Comparison of ENCODE assay signal across 25 mouse cellular contexts in genomic region chr13:98456398-98456797, GRCm38 (mm10). TPM values are rescaled to one million over a fixed set of nuclear protein-coding genes. Genes with fewer than 3 reads are reported as not detected.
DNase-seq lines count a peak whose midpoint lies in the region; ATAC-seq and TF ChIP-seq lines count a peak whose summit lies in the region.
"Had no signal": no experiment of that assay in that cellular context is flagged by ENCODE, and none has a peak within 500 bp of the region (broad histone marks: within the 10 kb centered on the region; RNA-seq: fewer than 3 reads in every experiment).

No protein-coding gene starts in this region.

- no peak overlapping the region for H3K4me3 ChIP-seq in ES-E14 (ENCODE audit: insufficient read depth in 1 of 2, low read depth in 1 of 2, low read length in 2 of 2, poor library complexity in 1 of 2, severe bottlenecking in 1 of 2)
- H3K4me3 ChIP-seq in hindbrain, embryonic 11.5 days (ENCODE audit: low read depth, low read length), result no peak overlapping the region
- H3K4me3 ChIP-seq: forebrain, embryonic 13.5 days; limb, embryonic 13.5 days; midbrain, embryonic 12.5 days; neural tube, embryonic 15.5 days had no signal

- 74% methylated on average over 2 of the region's 2 CpGs for WGBS in hindbrain, embryonic 11.5 days

- ATAC-seq in hindbrain, embryonic 11.5 days (ENCODE audit: low FRiP score), result no peak
- ATAC-seq: forebrain, embryonic 13.5 days; hindbrain, embryonic 16.5 days; intestine, postnatal 0 days had no signal

- H3K4me1 ChIP-seq in ES-E14 (ENCODE audit: control insufficient read depth in 2 of 2, insufficient read depth in 2 of 2, low read length in 2 of 2, poor library complexity in 1 of 2), result no peaks in the 10 kb centered on the region
- H3K4me1 ChIP-seq in hindbrain, embryonic 11.5 days (replicated peaks; ENCODE audit: control insufficient read depth, insufficient read depth, low read length), result no peaks in the 10 kb centered on the region
- H3K4me1 ChIP-seq: forebrain, embryonic 13.5 days; midbrain, embryonic 12.5 days; neural tube, embryonic 15.5 days had no signal

- no peak overlapping the region for H3K4me2 ChIP-seq in hindbrain, embryonic 11.5 days (replicated peaks; ENCODE audit: low read depth, low read length)
- H3K4me2 ChIP-seq: forebrain, embryonic 13.5 days; heart, embryonic 11.5 days; limb, embryonic 13.5 days; lung, embryonic 14.5 days; midbrain, embryonic 12.5 days; neural tube, embryonic 15.5 days had no signal

- DNase-seq in adrenal gland, adult 2 months, result peak; percentile 32
- DNase-seq in adrenal gland, postnatal 4 days (ENCODE audit: low spot score in 2 of 2), result no peak
- peak; percentile 61 for DNase-seq in 3134 (ENCODE audit: extremely low read depth, insufficient read length, low spot score)
- peak; percentile 42 for DNase-seq in ES-E14 (ENCODE audit: low read depth, low spot score)
- peak; percentile 70 for DNase-seq in ZHBTc4 (ENCODE audit: low read depth, low spot score)
- no peak for DNase-seq in retina, postnatal 1 day
- DNase-seq in frontal cortex, adult 2 months (ENCODE audit: extremely low spot score in 1 of 2, low spot score in 1 of 2), result no peak
- DNase-seq in hindbrain, embryonic 11.5 days (ENCODE audit: low spot score), result no peak
- DNase-seq: adrenal gland, postnatal 25 days; B cell, adult 2 months; cerebellum, postnatal 25 days; gastrocnemius, postnatal 25 days; heart, postnatal 14 days; kidney, postnatal 25 days; layer of hippocampus, adult 9-11 months; lung, embryonic 14.5 days; thymus, adult 18-20 months had no signal

- H3K9me3 ChIP-seq in ES-E14 (ENCODE audit: control insufficient read depth, insufficient read depth, low read depth, low read length), result no peaks in the 10 kb centered on the region
- peaks cover 2% of the 10 kb centered on the region; the same call in 1 of the 2 replicates for H3K9me3 ChIP-seq in hindbrain, embryonic 11.5 days (ENCODE audit: control insufficient read depth, low read length)

- in situ Hi-C loops in ES-E14 (cut with MboI; ENCODE audit: low sequenced_read_pairs in 2 of 2, unreplicated experiment in 2 of 2), result loop anchor here in 1 of 2 experiments (10.0 kb wide), 1 partner anchor 92 kb away; no protein-coding TSS in a partner anchor

- no peak overlapping the region for H3K9ac ChIP-seq in ES-E14 (ENCODE audit: insufficient read depth, low read depth, low read length, poor library complexity, severe bottlenecking)
- H3K9ac ChIP-seq in hindbrain, embryonic 11.5 days (ENCODE audit: low read depth, low read length), result no peak overlapping the region
- H3K9ac ChIP-seq: forebrain, embryonic 13.5 days; limb, embryonic 13.5 days; lung, embryonic 14.5 days; midbrain, embryonic 12.5 days; neural tube, embryonic 15.5 days had no signal

- H3K27ac ChIP-seq in ES-E14 (ENCODE audit: insufficient read depth, low read depth, low read length, poor library complexity, severe bottlenecking), result no peak overlapping the region
- no peak overlapping the region for H3K27ac ChIP-seq in hindbrain, embryonic 11.5 days (ENCODE audit: low read depth, low read length)
- H3K27ac ChIP-seq: forebrain, embryonic 13.5 days; limb, embryonic 13.5 days; macrophage; midbrain, embryonic 12.5 days; neural tube, embryonic 15.5 days had no signal

- H3K36me3 ChIP-seq in ES-E14 (ENCODE audit: control insufficient read depth, insufficient read depth, low read length, poor library complexity, severe bottlenecking), result no peaks in the 10 kb centered on the region
- H3K36me3 ChIP-seq in hindbrain, embryonic 11.5 days (ENCODE audit: control insufficient read depth, insufficient read depth, low read length), result no peaks in the 10 kb centered on the region
- H3K36me3 ChIP-seq: limb, embryonic 13.5 days; midbrain, embryonic 12.5 days; neural tube, embryonic 15.5 days had no signal

- no peaks in the 10 kb centered on the region for H3K27me3 ChIP-seq in hindbrain, embryonic 11.5 days (ENCODE audit: control insufficient read depth, insufficient read depth, low read length)
- H3K27me3 ChIP-seq: forebrain, embryonic 13.5 days; limb, embryonic 13.5 days; midbrain, embryonic 12.5 days; neural tube, embryonic 15.5 days had no signal

TF ChIP-seq in ES-E14, 5 proteins besides CTCF, POLR2A, EP300 and RAD21:
- TF ChIP-seq ZNF384 (IDR thresholded peaks at IDR 0.05; ENCODE audit: low read depth, low read length) (no peak), CHD2 (IDR thresholded peaks at IDR 0.05; ENCODE audit: low read depth, low read length) (no peak), MAFK (IDR thresholded peaks at IDR 0.05; ENCODE audit: insufficient read depth, low read depth, low read length) (peak; percentile 99), ZC3H11A (IDR thresholded peaks at IDR 0.05; ENCODE audit: borderline replicate concordance, low read depth, low read length) (no peak)
TF ChIP-seq in ES-E14: peak in this region for 1.

RNA-seq across cellular contexts. Expression of gene Gm10320, which starts 35.4 kb away (rescaled TPM):
- not detected for total RNA-seq in adrenal gland, adult 2 months (2021)
- polyA plus RNA-seq in adrenal gland, adult 2 months (2012; rRNA removed), result 1.3 and 1.9 TPM in 2 replicates
- under 1 TPM in 1 of 2 experiments, not detected in 1; 0.68 TPM for total RNA-seq in adrenal gland, postnatal 4 days (2021)
- total RNA-seq in ES-E14 (2012; rRNA removed), result 5.6 and 8.9 TPM in 2 replicates
- polyA plus RNA-seq in frontal cortex, adult 2 months (2012; rRNA removed), result 0.27 and 0.42 TPM in 2 replicates
- polyA plus RNA-seq in hindbrain, embryonic 11.5 days (2014; fragmentation: Nextera tagmentation; extraction: Ambion mirVana), result 0.78 and 0.94 TPM in 2 replicates
- total RNA-seq: adrenal gland, postnatal 25 days; gastrocnemius, postnatal 25 days; heart, postnatal 14 days had no signal
- polyA plus RNA-seq: macrophage had no signal

Comparison
In these comparisons a context has a peak if more than half of its experiments do, and no peak if none do; other contexts are left out.
1. DNase-seq: peak in adrenal gland, adult 2 months (single experiment), 3134 (single experiment), ES-E14 (single experiment) and ZHBTc4 (single experiment); none in adrenal gland, postnatal 4 days (0 of 2), retina, postnatal 1 day (single experiment), frontal cortex, adult 2 months (0 of 2) and hindbrain, embryonic 11.5 days (single experiment).